ENCODE assay signal across 9 mouse cellular contexts in the genomic region with DNA sequence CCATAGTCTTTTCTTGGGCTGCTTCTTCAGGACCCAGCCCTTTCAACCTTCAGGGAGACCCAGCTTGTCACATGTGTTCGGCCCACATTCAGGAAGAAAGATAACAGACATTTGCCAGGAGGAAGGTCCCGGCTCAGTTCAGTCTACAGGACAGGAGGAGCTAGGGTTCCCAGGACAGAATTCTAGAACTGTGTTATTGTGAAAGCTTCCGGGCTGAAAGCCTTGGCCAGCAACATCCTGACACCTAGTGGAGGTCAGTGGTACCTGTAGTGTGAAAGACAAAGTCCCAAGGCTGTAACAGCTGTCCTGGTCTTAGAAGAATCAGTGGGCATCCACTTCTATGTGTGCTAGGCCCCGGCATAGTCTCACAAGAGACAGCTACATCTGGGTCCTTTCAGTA.
DNase-seq lines count a peak whose midpoint lies in the region; ATAC-seq and TF ChIP-seq lines count a peak whose summit lies in the region.
"Had no signal": no experiment of that assay in that cellular context is flagged by ENCODE, and none has a peak within 500 bp of the region (broad histone marks: within the 10 kb centered on the region; RNA-seq: fewer than 3 reads in every experiment).

No protein-coding gene starts in this region.

- no peaks in the 10 kb centered on the region for H3K4me1 ChIP-seq in forebrain, embryonic 15.5 days
- H3K4me1 ChIP-seq in kidney, adult 2 months (ENCODE audit: control insufficient read depth, insufficient read depth, low read length), result no peaks in the 10 kb centered on the region

- WGBS in forebrain, embryonic 15.5 days, result 50% methylated on average over 4 of the region's 4 CpGs
- 21% methylated on average over 4 of the region's 4 CpGs for WGBS in kidney, adult 2 months

- no peak overlapping the region for H3K4me2 ChIP-seq in forebrain, embryonic 15.5 days (replicated peaks)
- no peak overlapping the region for H3K4me2 ChIP-seq in myocyte (ENCODE audit: low read depth)

- no peak overlapping the region for H3K4me3 ChIP-seq in forebrain, embryonic 15.5 days
- H3K4me3 ChIP-seq in kidney, adult 2 months (ENCODE audit: insufficient read depth, low read depth, low read length), result no peak overlapping the region
- no peak overlapping the region for H3K4me3 ChIP-seq in myocyte

- ATAC-seq in forebrain, embryonic 15.5 days (replicated peaks), result peak; percentile 72

- intact Hi-C loops in left cerebral cortex, postnatal 4 days (cut with DNase I), result no loop called here

- no peak overlapping the region for H3K9ac ChIP-seq in forebrain, embryonic 15.5 days (replicated peaks)

- H3K27ac ChIP-seq in forebrain, embryonic 15.5 days (replicated peaks), result no peak overlapping the region
- H3K27ac ChIP-seq in kidney, adult 2 months (ENCODE audit: insufficient read depth, low read depth, low read length), result no peak overlapping the region

- H3K36me3 ChIP-seq in forebrain, embryonic 15.5 days, result no peaks in the 10 kb centered on the region
- no peaks in the 10 kb centered on the region for H3K36me3 ChIP-seq in kidney, adult 2 months (ENCODE audit: control insufficient read depth, insufficient read depth, low read length)
- no peaks in the 10 kb centered on the region for H3K36me3 ChIP-seq in myocyte (ENCODE audit: control insufficient read depth, insufficient read depth)
- H3K36me3 ChIP-seq: G1E had no signal

- no peak overlapping the region for H3ac ChIP-seq in myocyte (ENCODE audit: control insufficient read depth, insufficient read length)

- peak; percentile 63 for DNase-seq in heart, adult 11 months
- no peak for DNase-seq in heart, adult 9 months (ENCODE audit: low spot score in 2 of 2)
- peak; percentile 24 to 28 for DNase-seq in adrenal gland, postnatal 36 days
- DNase-seq in kidney, adult 2 months, result peak; percentile 52
- peak; percentile 43 for DNase-seq in left cerebral cortex, postnatal 4 days
- DNase-seq in urinary bladder, postnatal 4 days (ENCODE audit: low spot score in 2 of 2), result peak; percentile 21 to 58

- H3K9me3 ChIP-seq in forebrain, embryonic 15.5 days, result no peaks in the 10 kb centered on the region
- H3K9me3 ChIP-seq: G1E had no signal

- TF ChIP-seq CTCF in kidney, adult 2 months (conservative IDR thresholded peaks at IDR 0.05; ENCODE audit: insufficient read depth, insufficient read length, low read depth, low read length), result no peak; the same call in 1 of the 2 replicates

- no peaks in the 10 kb centered on the region for H3K79me2 ChIP-seq in myocyte (ENCODE audit: control insufficient read depth, insufficient read depth)

- no peak for TF ChIP-seq POLR2A in kidney, adult 2 months (IDR thresholded peaks at IDR 0.05; ENCODE audit: low read depth, low read length)
- no peak for TF ChIP-seq POLR2A in myocyte (IDR thresholded peaks at IDR 0.05; ENCODE audit: insufficient read length, low read depth)

- no peaks in the 10 kb centered on the region for H3K27me3 ChIP-seq in forebrain, embryonic 15.5 days
- no peaks in the 10 kb centered on the region for H3K27me3 ChIP-seq in kidney, adult 2 months (replicated peaks; ENCODE audit: control insufficient read depth, insufficient read depth, low read length)
- H3K27me3 ChIP-seq in myocyte (ENCODE audit: control insufficient read depth, insufficient read depth, insufficient read length), result no peaks in the 10 kb centered on the region

TF ChIP-seq in myocyte, 11 proteins besides CTCF, POLR2A, EP300 and RAD21:
- TF ChIP-seq USF1 (IDR thresholded peaks at IDR 0.05; ENCODE audit: low read depth) (no peak), REST (IDR thresholded peaks at IDR 0.05; ENCODE audit: insufficient read depth, insufficient read length) (no peak), CEBPB (IDR thresholded peaks at IDR 0.05; ENCODE audit: insufficient read depth, poor library complexity, severe bottlenecking) (0 out of 2 replicates have a peak, but pooled peaks have one; percentile 7)
TF ChIP-seq in myocyte: peak in this region for 1.

Comparison
In these comparisons a context has a peak if more than half of its experiments do, and no peak if none do; other contexts are left out.
1. DNase-seq: peak in heart, adult 11 months (single experiment), adrenal gland, postnatal 36 days (2 of 2), kidney, adult 2 months (single experiment), left cerebral cortex, postnatal 4 days (single experiment) and urinary bladder, postnatal 4 days (2 of 2); none in heart, adult 9 months (0 of 2).